Mouse (Mus musculus) liver, embryonic 12.5 days (tissue): ENCODE measurements around the gene Lin28a. TPM values are rescaled to one million over a fixed set of nuclear protein-coding genes. Genes with fewer than 3 reads are reported as not detected.

Experiments used
- ATAC-seq: fragments of 200-750 bp; cut with Nextera tagmentation; 2 replicates; pipeline ENCODE4 v1.8.0; 2017; ENCODE audit warnings: moderate number of reproducible peaks, mild to moderate bottlenecking, moderate library complexity
- H3K27ac ChIP-seq: fragments of 300-500 bp; sonication (generic); 2 replicates; pipeline ENCODE4 v1.5.1; 2016; ENCODE audit warnings: mild to moderate bottlenecking
- H3K27me3 ChIP-seq: fragments of 300-500 bp; sonication (generic); replicated peaks from 2 replicates; pipeline ENCODE4 v1.6.1; 2016; ENCODE audit warnings: mild to moderate bottlenecking, moderate library complexity
- H3K36me3 ChIP-seq: fragments of 300-500 bp; sonication (generic); 2 replicates; pipeline ENCODE4 v1.6.1; 2016; ENCODE audit warnings: mild to moderate bottlenecking, moderate library complexity
- H3K4me1 ChIP-seq: fragments of 300-500 bp; sonication (generic); 2 replicates; pipeline ENCODE4 v1.6.1; 2016
- H3K4me2 ChIP-seq: fragments of 300-500 bp; sonication (generic); 2 replicates; pipeline ENCODE4 v1.6.1; 2016; ENCODE audit warnings: mild to moderate bottlenecking, moderate library complexity
- H3K4me3 ChIP-seq: fragments of 300-500 bp; sonication (generic); 2 replicates; pipeline ENCODE4 v1.5.1; 2016; ENCODE audit warnings: mild to moderate bottlenecking, moderate library complexity
- H3K9ac ChIP-seq: fragments of 300-500 bp; sonication (generic); 2 replicates; pipeline ENCODE4 v1.6.1; 2016; ENCODE audit warnings: mild to moderate bottlenecking, moderate library complexity
- H3K9me3 ChIP-seq: fragments of 300-500 bp; sonication (generic); replicated peaks from 2 replicates; pipeline ENCODE4 v1.6.1; 2016; ENCODE audit warnings: mild to moderate bottlenecking, moderate library complexity
- WGBS: fragments of 180-500 bp; shearing (Covaris S2); methylation state at CpG from one replicate; pipeline ENCODE4 v1.1.7; 2016; ENCODE audit not compliant: insufficient replicate concordance; 5-methylcytosine and 5-hydroxymethylcytosine counted together
- polyA plus RNA-seq: library from polyadenylated mRNA; unstranded; fragments of >200 nt; fragmentation: Nextera tagmentation; extraction: Ambion mirVana; gene quantifications from 2 replicates; pipeline ENCODE4 v1.2.1, GENCODE M21; 2016

Lin28a gene
- polyA plus RNA-seq, 1 experiment from 2014 or later = 5.8 TPM

GRCm38 (mm10) chr4:133969114-133969770, 49.4 kb downstream of the Lin28a start:
- ATAC-seq = no peak
- Histone ChIP-seq H3K4me3 (peak overlapping the region; percentile 83), H3K9ac (peak overlapping the region; percentile 99), H3K9me3 (no peaks in the 10 kb centered on the region), H3K4me1 (peaks cover 38% of the 10 kb centered on the region), H3K36me3 (peaks cover 51% of the 10 kb centered on the region), H3K4me2 (peak overlapping the region; percentile 100), H3K27me3 (no peaks in the 10 kb centered on the region), H3K27ac (peak overlapping the region; percentile 99)
- 70% methylated on average over 8 of the region's 8 CpGs for WGBS

GRCm38 (mm10) chr4:133968150-133968921, 50.3 kb downstream of the Lin28a start, which contains the start of gene Hmgn2:
TSS of gene Hmgn2 (minus strand) at chr4:133968650.
- peak within 1 kb of the TSS; percentile 83 for H3K4me3 ChIP-seq
- under 1% methylated on average over 42 of the region's 42 CpGs for WGBS
- H3K4me2 ChIP-seq = peak within 1 kb of the TSS; percentile 100
- H3K36me3 ChIP-seq = peaks cover 58% of the 10 kb centered on the region
- ATAC-seq = peak; percentile 67
- peak within 1 kb of the TSS; percentile 99 for H3K27ac ChIP-seq
- H3K4me1 ChIP-seq = peaks cover 42% of the 10 kb centered on the region
- H3K9ac ChIP-seq = peak within 1 kb of the TSS; percentile 99
- no peaks in the 10 kb centered on the region for H3K9me3 ChIP-seq
- H3K27me3 ChIP-seq = no peaks in the 10 kb centered on the region

GRCm38 (mm10) chr4:133967866-133968149, 50.8 kb downstream of the Lin28a start:
- H3K9ac ChIP-seq = peak overlapping the region; percentile 99
- no peaks in the 10 kb centered on the region for H3K9me3 ChIP-seq
- H3K36me3 ChIP-seq = peaks cover 58% of the 10 kb centered on the region
- peak overlapping the region; percentile 100 for H3K4me2 ChIP-seq
- 1% methylated on average over 29 of the region's 29 CpGs for WGBS
- H3K27ac ChIP-seq = peak overlapping the region; percentile 99
- H3K27me3 ChIP-seq = no peaks in the 10 kb centered on the region
- H3K4me3 ChIP-seq = peak overlapping the region; percentile 83
- peak; percentile 73 for ATAC-seq
- peaks cover 42% of the 10 kb centered on the region for H3K4me1 ChIP-seq

GRCm38 (mm10) chr4:133967138-133967865, 51.3 kb downstream of the Lin28a start:
- peak; percentile 81 for ATAC-seq
- peaks cover 56% of the 10 kb centered on the region for H3K36me3 ChIP-seq
- peak overlapping the region; percentile 99 for H3K27ac ChIP-seq
- H3K4me1 ChIP-seq = peaks cover 42% of the 10 kb centered on the region
- H3K9ac ChIP-seq = peak overlapping the region; percentile 99
- no peaks in the 10 kb centered on the region for H3K27me3 ChIP-seq
- H3K9me3 ChIP-seq = no peaks in the 10 kb centered on the region
- H3K4me3 ChIP-seq = peak overlapping the region; percentile 83
- H3K4me2 ChIP-seq = peak overlapping the region; percentile 100
- WGBS = under 1% methylated on average over 86 of the region's 101 CpGs

GRCm38 (mm10) chr4:133966271-133966940, 52.2 kb downstream of the Lin28a start:
- Histone ChIP-seq H3K4me2 (peak overlapping the region; percentile 100), H3K9ac (peak overlapping the region; percentile 99), H3K27me3 (no peaks in the 10 kb centered on the region), H3K27ac (peak overlapping the region; percentile 71), H3K36me3 (peaks cover 52% of the 10 kb centered on the region), H3K4me3 (peak overlapping the region; percentile 83), H3K9me3 (no peaks in the 10 kb centered on the region), H3K4me1 (peaks cover 42% of the 10 kb centered on the region)
- WGBS = 35% methylated on average over 12 of the region's 12 CpGs
- ATAC-seq = no peak

GRCm38 (mm10) chr4:133962566-133962965, 56.1 kb downstream of the Lin28a start:
- H3K9ac ChIP-seq = no peak overlapping the region
- no peak for ATAC-seq
- 77% methylated on average over 7 of the region's 7 CpGs for WGBS
- no peak overlapping the region for H3K27ac ChIP-seq
- no peak overlapping the region for H3K4me3 ChIP-seq
- H3K4me2 ChIP-seq = no peak overlapping the region
- H3K27me3 ChIP-seq = no peaks in the 10 kb centered on the region
- peaks cover 36% of the 10 kb centered on the region for H3K36me3 ChIP-seq
- H3K4me1 ChIP-seq = peaks cover 27% of the 10 kb centered on the region
- H3K9me3 ChIP-seq = no peaks in the 10 kb centered on the region

GRCm38 (mm10) chr4:133958884-133959283, 59.8 kb downstream of the Lin28a start:
- H3K36me3 ChIP-seq = peaks cover 14% of the 10 kb centered on the region
- H3K4me1 ChIP-seq = peaks cover 7% of the 10 kb centered on the region; the same call in 1 of the 2 replicates
- H3K4me2 ChIP-seq = no peak overlapping the region
- no peak overlapping the region for H3K4me3 ChIP-seq
- H3K9ac ChIP-seq = no peak overlapping the region
- H3K27ac ChIP-seq = no peak overlapping the region
- no peaks in the 10 kb centered on the region for H3K9me3 ChIP-seq
- 83% methylated on average over 1 of the region's 1 CpGs for WGBS
- no peaks in the 10 kb centered on the region for H3K27me3 ChIP-seq
- no peak for ATAC-seq

GRCm38 (mm10) chr4:133956358-133956757, 62.3 kb downstream of the Lin28a start:
- Histone ChIP-seq H3K4me3 (no peak overlapping the region), H3K27me3 (no peaks in the 10 kb centered on the region), H3K4me2 (no peak overlapping the region), H3K9me3 (no peaks in the 10 kb centered on the region), H3K4me1 (peaks cover 7% of the 10 kb centered on the region; the same call in 1 of the 2 replicates), H3K27ac (no peak overlapping the region), H3K9ac (no peak overlapping the region), H3K36me3 (no peaks in the 10 kb centered on the region)
- no peak for ATAC-seq
- WGBS = 62% methylated on average over 4 of the region's 4 CpGs

Other genes with a start within 250 kb of the Lin28a start
- gene Rps6ka1, start 131.0 kb downstream of the Lin28a start, polyA plus RNA-seq = 60.9 and 63.1 TPM in 2 replicates
- 971 and 1,001 TPM in 2 replicates for gene Hmgn2, start 50.2 kb downstream of the Lin28a start, polyA plus RNA-seq
- 24.5 and 25.6 TPM in 2 replicates for gene Dhdds, start 17.9 kb downstream of the Lin28a start, polyA plus RNA-seq
- not detected in 2 replicates for gene Zfp683, start 35.0 kb upstream of the Lin28a start, polyA plus RNA-seq
- gene Crybg2, start 42.0 kb upstream of the Lin28a start, polyA plus RNA-seq = 0.71 and 0.82 TPM in 2 replicates
- gene Cd52, start 76.2 kb upstream of the Lin28a start, polyA plus RNA-seq = 18.5 and 21.5 TPM in 2 replicates
- gene Ubxn11, start 83.7 kb upstream of the Lin28a start, polyA plus RNA-seq = 3.4 and 3.7 TPM in 2 replicates
- 187 and 205 TPM in 2 replicates for gene Sh3bgrl3, start 109.9 kb upstream of the Lin28a start, polyA plus RNA-seq
- gene Cep85, start 168.3 kb upstream of the Lin28a start, polyA plus RNA-seq = 37.5 and 38.0 TPM in 2 replicates
- not detected in 2 replicates for gene Gm7534, start 184.2 kb upstream of the Lin28a start, polyA plus RNA-seq
- not detected in 2 replicates for gene Catsper4, start 208.5 kb upstream of the Lin28a start, polyA plus RNA-seq
- gene Cnksr1, start 219.6 kb upstream of the Lin28a start, polyA plus RNA-seq = 0.19 TPM in 1 of 2 replicates, not detected in the other
- gene E130218I03Rik, start 224.8 kb upstream of the Lin28a start, polyA plus RNA-seq = 0.30 and 0.48 TPM in 2 replicates
- gene Zfp593, start 226.8 kb upstream of the Lin28a start, polyA plus RNA-seq = 15.7 and 16.5 TPM in 2 replicates
- gene Gm30191, start 228.1 kb upstream of the Lin28a start, polyA plus RNA-seq = not detected in 2 replicates
- 1.5 and 1.8 TPM in 2 replicates for gene Grrp1, start 235.3 kb upstream of the Lin28a start, polyA plus RNA-seq